Mouse (Mus musculus) kidney, adult 2 months (tissue): Measurements from ENCODE around the gene Grm8. TPM values are rescaled to one million over a fixed set of nuclear protein-coding genes. Genes with fewer than 3 reads are reported as not detected.

ENCODE experiments used
- DNase-seq: peaks from one replicate; pipeline ENCODE4 v3.0.0; 2021
- H3K27ac ChIP-seq: fragments of 200-500 bp; 2 replicates; pipeline ENCODE4 v1.5.1; 2012; ENCODE audit warnings: low read depth, low read length, control low read depth, inconsistent platforms; ENCODE audit not compliant: insufficient read depth
- H3K27me3 ChIP-seq: fragments of 200-500 bp; replicated peaks from 2 replicates; pipeline ENCODE4 v1.6.1; 2012; ENCODE audit warnings: mild to moderate bottlenecking, moderate library complexity, low read length, inconsistent platforms; ENCODE audit not compliant: control insufficient read depth, insufficient read depth
- H3K36me3 ChIP-seq: fragments of 200-500 bp; 2 replicates; pipeline ENCODE4 v1.6.1; 2012; ENCODE audit warnings: mild to moderate bottlenecking, moderate library complexity, low read length, inconsistent platforms; ENCODE audit not compliant: control insufficient read depth, insufficient read depth
- H3K4me1 ChIP-seq: fragments of 200-500 bp; 2 replicates; pipeline ENCODE4 v1.6.1; 2011; ENCODE audit warnings: low read length; ENCODE audit not compliant: control insufficient read depth, insufficient read depth
- H3K4me3 ChIP-seq: fragments of 200-500 bp; 2 replicates; pipeline ENCODE4 v1.5.1; 2011; ENCODE audit warnings: mild to moderate bottlenecking, low read depth, low read length, control low read depth; ENCODE audit not compliant: insufficient read depth
- CTCF ChIP-seq: fragments of 200-500 bp; conservative IDR thresholded peaks from 2 replicates; pipeline ENCODE4 v1.5.1; 2011; ENCODE audit warnings: low read depth, mild to moderate bottlenecking, control low read depth, low read length, moderate library complexity, mixed read lengths; ENCODE audit not compliant: insufficient read depth, insufficient read length
- POLR2A ChIP-seq: fragments of 200-500 bp; IDR thresholded peaks from one replicate; pipeline ENCODE4 v1.6.1; 2011; ENCODE audit warnings: low read depth, low read length, control low read depth
- WGBS: fragments of 180-500 bp; shearing (Covaris S2); methylation state at CpG from one replicate; pipeline ENCODE4 v1.1.7; 2018; 5-methylcytosine and 5-hydroxymethylcytosine counted together
- polyA plus RNA-seq: library from polyadenylated mRNA; depleted of rRNA; stranded (reverse); fragments of >200 nt; gene quantifications from 2 replicates; pipeline ENCODE4 v1.2.3, GENCODE M21; 2012

Grm8 gene
- polyA plus RNA-seq, 1 experiment: not detected

DNA sequence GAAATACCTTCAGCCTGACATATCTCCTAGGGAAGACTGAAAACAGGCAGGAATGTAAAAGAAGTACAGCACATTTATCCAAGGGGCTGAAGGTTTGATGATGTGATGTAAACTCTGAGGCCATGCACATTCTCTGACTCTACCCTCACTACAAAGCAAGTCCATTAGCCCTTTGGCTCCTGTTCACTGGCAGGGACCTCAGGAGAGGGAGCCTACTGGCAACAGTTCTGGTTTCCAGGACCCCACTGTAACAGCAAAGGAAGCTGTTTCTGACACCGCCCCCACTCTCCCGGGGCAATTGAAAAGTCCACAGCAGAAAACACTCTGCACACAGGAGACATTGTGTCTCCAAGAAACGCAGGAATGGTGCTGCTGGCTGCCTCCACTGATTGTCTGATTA is 817.6 kb downstream of the Grm8 start:
- TF ChIP-seq POLR2A (no peak), CTCF (no peak)
- no peaks in the 10 kb centered on the region for H3K36me3 ChIP-seq
- no peaks in the 10 kb centered on the region for H3K27me3 ChIP-seq
- no peak overlapping the region for H3K4me3 ChIP-seq
- H3K27ac ChIP-seq: no peak overlapping the region
- no peak for DNase-seq
- 38% methylated on average over 3 of the region's 3 CpGs for WGBS
- no peaks in the 10 kb centered on the region for H3K4me1 ChIP-seq

- Histone ChIP-seq H3K27ac (no peak overlapping the region), H3K4me3 (no peak overlapping the region), H3K4me1 (no peaks in the 10 kb centered on the region), H3K27me3 (no peaks in the 10 kb centered on the region), H3K36me3 (no peaks in the 10 kb centered on the region)
- 88% methylated on average over 1 of the region's 1 CpGs for WGBS
- TF ChIP-seq CTCF (no peak), POLR2A (no peak)
- no peak for DNase-seq
Observed at GRCm38 (mm10) chr6:27316018-27316417, 819.0 kb downstream of the Grm8 start.

- DNase-seq: no peak
- Histone ChIP-seq H3K36me3 (no peaks in the 10 kb centered on the region), H3K27ac (no peak overlapping the region), H3K4me1 (no peaks in the 10 kb centered on the region), H3K27me3 (no peaks in the 10 kb centered on the region), H3K4me3 (no peak overlapping the region)
- WGBS: 76% methylated on average over 5 of the region's 5 CpGs
- TF ChIP-seq CTCF (no peak), POLR2A (no peak)
Observed at GRCm38 (mm10) chr6:27314273-27315009, 820.5 kb downstream of the Grm8 start.

DNA sequence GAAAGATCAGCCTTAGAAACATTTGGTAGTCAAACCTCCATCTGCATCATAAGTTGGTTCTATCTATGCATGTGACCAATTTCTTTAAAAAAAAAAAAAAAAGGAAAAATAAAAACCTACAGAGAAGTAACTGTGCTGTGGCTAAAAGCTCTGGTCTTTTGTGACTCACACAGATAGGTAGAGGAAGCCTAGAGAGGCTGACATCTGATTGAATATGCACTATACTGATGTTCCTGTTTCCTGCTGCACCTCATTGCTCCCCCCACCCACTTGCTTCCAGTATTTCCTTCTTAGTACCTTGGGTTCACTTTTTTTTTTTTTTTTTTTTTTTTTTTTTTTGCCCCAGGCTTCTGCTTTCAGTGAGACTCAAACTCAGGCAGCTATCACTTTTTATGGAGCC is 824.6 kb downstream of the Grm8 start:
- Histone ChIP-seq H3K4me3 (no peak overlapping the region), H3K4me1 (no peaks in the 10 kb centered on the region), H3K27ac (no peak overlapping the region), H3K36me3 (no peaks in the 10 kb centered on the region), H3K27me3 (no peaks in the 10 kb centered on the region)
- DNase-seq: no peak
- TF ChIP-seq CTCF (no peak), POLR2A (no peak)

GRCm38 (mm10) chr6:27305351-27305750 is 829.6 kb downstream of the Grm8 start:
- no peak for TF ChIP-seq POLR2A
- TF ChIP-seq CTCF: no peak
- H3K4me1 ChIP-seq: no peaks in the 10 kb centered on the region
- 65% methylated on average over 2 of the region's 2 CpGs for WGBS
- H3K36me3 ChIP-seq: no peaks in the 10 kb centered on the region
- H3K27me3 ChIP-seq: no peaks in the 10 kb centered on the region
- H3K27ac ChIP-seq: no peak overlapping the region
- no peak for DNase-seq
- no peak overlapping the region for H3K4me3 ChIP-seq

DNA sequence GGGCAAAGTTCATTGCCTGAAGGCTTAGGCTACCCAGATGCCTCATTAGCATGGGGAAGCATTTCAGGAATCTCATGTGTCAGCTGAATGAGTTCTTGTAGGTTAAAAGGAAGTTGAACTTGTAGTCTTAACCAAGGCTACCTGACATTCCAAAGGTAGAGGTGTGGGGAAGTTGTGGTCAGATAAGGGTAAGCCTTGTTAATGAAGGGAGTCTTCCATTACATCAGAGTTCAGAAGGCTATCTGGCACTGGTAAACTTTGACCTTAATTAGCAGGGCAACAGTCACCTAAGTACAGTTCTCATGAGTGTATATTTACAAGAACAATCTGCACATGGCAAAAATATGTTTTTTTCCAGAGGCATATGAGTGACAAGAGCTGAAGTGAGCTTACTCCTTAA is 870.0 kb downstream of the Grm8 start:
- DNase-seq: no peak
- Histone ChIP-seq H3K4me1 (no peaks in the 10 kb centered on the region), H3K36me3 (no peaks in the 10 kb centered on the region), H3K27me3 (no peaks in the 10 kb centered on the region), H3K4me3 (no peak overlapping the region), H3K27ac (no peak overlapping the region)
- TF ChIP-seq POLR2A (no peak), CTCF (no peak)

DNA sequence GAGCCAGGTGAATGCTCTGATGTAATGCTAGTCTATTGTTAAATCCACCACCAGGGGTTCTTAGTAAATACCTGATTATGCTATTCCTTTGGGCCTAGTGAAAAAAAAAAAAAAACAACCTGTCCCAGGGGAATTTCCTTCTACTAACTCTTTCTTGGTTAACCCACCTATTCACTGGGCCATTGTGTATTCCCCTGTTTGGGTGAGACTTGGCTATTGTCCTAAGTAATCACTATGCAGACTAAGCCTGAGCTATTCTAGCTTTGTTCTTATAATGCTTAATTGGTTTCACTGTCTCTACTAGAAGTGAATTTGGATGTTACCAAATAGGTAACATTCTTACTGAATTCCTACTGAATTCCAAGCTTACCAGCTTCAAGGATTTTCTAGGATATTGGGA is 872.4 kb downstream of the Grm8 start:
- H3K27me3 ChIP-seq: no peaks in the 10 kb centered on the region
- no peak overlapping the region for H3K27ac ChIP-seq
- H3K4me1 ChIP-seq: no peaks in the 10 kb centered on the region
- H3K36me3 ChIP-seq: no peaks in the 10 kb centered on the region
- no peak for TF ChIP-seq CTCF
- no peak for TF ChIP-seq POLR2A
- no peak for DNase-seq
- no peak overlapping the region for H3K4me3 ChIP-seq
